Mouse (Mus musculus) kidney, adult 8-10 months (tissue): ENCODE data around the gene Svs4.
"Not testable (repeated sequence)": the region's sequence is repeated elsewhere in the genome, so short reads cannot be mapped to it uniquely, and the experiment has no call there.

Experiments
- DNase-seq, 2 experiments: peaks; one replicate each; pipeline ENCODE4 v3.0.0; 2022

The Svs4 gene

DNA sequence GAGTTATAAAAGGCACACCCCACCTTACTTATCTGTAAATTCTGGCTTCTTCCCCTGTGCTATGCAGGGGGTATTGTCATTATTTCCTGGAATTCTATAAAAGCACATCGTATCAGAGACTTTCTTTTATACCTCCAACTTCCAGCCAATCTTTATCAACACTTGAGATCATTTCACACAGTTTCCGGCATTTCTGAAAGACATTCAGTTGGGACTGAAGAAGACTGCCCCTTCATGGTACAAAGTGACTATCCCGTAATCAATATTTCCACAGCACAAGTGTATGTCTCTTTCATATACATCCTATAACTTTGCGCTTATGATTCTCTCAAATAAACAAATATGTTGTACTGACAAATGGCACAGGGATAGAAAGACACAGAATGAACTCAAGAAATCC lies at the start of gene Svs4:
Svs4 (minus strand) TSS at position 101 of the 400 bp plus-strand sequence.
- no peak for DNase-seq

DNA sequence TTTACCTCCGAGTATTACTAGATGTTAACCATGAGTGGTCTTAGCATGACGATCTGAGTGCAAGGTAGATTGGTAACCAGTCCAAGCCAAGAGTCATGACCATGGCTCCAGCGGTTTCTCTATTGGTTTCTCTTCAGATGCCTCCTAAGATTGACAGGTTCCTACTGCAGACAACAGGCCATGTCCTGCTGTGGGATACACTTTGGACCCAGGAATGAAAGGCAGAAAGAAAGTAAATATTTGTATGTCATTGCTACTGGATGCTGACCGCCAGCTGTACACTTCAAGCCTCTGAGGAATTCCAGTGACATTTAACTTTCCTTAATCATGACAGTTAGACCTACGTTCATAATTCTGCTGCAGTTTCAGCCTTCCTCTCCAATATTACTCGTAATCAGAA lies 42.7 kb upstream of the Svs4 start:
- no peak for DNase-seq

- DNase-seq, result not testable (repeated sequence)
Measured at GRCm38 (mm10) chr2:164316451-164316850, 38.2 kb upstream of the Svs4 start, which contains the start of gene Svs6. Gene Svs6 (plus strand): TSS chr2:164316751.

DNA sequence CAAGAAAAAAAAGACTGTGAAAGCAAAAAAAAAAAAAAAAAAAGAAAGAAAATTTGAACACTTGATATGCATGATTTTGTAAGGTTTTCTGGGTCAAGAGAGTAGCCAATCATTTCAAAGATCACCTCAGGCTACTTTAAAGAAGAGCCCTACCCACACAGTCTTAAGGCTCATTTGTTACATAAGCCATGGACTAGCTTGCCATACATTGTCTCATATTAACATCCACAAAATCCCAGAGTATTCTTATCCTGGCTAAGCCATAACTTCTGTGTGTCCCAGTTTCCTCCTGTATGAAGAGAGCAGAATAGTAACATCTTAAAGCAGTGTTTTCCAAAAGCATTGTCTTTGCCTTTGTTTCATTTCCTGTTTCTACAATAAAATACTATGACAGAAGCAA lies 37.2 kb upstream of the Svs4 start:
- not testable (repeated sequence) for DNase-seq

- DNase-seq, result no peak
Measured at GRCm38 (mm10) chr2:164312599-164312998, 34.3 kb upstream of the Svs4 start.

- DNase-seq, result not testable (repeated sequence)
Measured at GRCm38 (mm10) chr2:164288968-164289367, 10.7 kb upstream of the Svs4 start, which contains the start of gene Svs3a. Gene Svs3a (plus strand): TSS chr2:164289268.

- DNase-seq, result not testable (repeated sequence)
Measured at GRCm38 (mm10) chr2:164256540-164256939, 21.7 kb downstream of the Svs4 start, which contains the start of gene Svs3b. Gene Svs3b (minus strand): TSS chr2:164256640.

- DNase-seq, result no peak
Measured at GRCm38 (mm10) chr2:164238366-164238765, 39.9 kb downstream of the Svs4 start, which contains the start of gene Svs2. Gene Svs2 (minus strand): TSS chr2:164238466.

DNA sequence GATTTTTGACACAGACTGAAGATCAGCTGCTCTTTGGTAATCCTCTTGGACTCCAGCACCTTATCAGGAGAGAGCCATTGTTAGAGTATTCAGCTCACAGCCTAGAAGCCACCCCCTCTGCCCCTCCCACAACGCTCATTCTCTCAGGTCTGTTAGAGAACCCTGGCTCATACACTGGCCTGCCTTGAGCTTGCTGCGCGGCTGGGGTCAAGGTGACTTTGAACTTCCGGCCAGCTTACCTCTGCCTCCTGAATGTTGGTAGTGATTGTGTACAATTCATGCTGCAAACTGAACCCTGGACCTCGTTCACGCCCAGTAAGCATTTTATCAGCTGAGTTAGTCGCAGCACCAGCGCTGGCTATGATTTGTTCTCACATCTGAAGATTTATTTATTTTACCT lies 45.6 kb downstream of the Svs4 start:
- no peak for DNase-seq

DNA sequence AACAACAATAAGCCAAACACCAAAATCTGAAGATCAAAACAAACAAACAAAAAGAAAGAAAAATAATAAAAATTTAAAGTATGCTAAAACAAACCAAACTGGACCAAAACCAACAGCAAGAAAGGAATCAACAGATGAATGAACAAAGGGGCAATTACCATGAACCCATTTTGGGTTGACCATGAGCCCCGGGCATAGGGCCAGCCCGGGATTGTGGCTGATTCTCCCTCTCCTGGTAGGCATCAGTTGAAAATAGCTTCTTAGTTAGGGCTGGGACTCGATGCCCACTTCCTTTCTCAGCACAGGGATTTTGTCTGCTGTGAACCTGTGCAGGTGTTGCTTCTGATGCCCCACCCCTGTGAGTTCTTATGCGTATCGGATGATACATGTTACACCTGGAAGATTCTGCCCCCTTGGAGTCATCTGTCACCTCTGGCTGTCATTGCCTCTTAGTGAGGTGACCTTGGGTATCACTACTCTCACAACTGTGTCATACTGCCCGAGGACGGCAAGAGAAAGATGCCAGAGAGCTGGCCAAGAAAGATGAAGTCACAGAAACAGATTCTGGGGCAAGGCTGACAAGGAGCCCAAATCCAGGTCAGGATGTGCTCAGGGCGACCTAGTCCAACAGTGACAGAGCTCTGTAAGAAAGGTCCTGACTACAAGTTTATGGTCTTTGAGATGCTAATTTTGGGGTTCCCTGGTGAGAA lies 49.7 kb downstream of the Svs4 start:
- no peak for DNase-seq
